Mouse (Mus musculus) megakaryocyte progenitor cell, adult 5-6 weeks (primary cell): ENCODE measurements at regions not wholly inside any gene's neighbourhood (a gene's known extent, or its start where the extent isn't known, plus 50 kb on each side); places are given as distances from the start of the nearest gene placed in this dataset.

Experiments
- ATAC-seq: replicated peaks from 2 replicates; pipeline ENCODE4 v1.8.0; 2016; ENCODE audit warnings: mild to moderate bottlenecking, moderate TSS enrichment, inconsistent platforms; ENCODE audit not compliant: poor library complexity

DNA sequence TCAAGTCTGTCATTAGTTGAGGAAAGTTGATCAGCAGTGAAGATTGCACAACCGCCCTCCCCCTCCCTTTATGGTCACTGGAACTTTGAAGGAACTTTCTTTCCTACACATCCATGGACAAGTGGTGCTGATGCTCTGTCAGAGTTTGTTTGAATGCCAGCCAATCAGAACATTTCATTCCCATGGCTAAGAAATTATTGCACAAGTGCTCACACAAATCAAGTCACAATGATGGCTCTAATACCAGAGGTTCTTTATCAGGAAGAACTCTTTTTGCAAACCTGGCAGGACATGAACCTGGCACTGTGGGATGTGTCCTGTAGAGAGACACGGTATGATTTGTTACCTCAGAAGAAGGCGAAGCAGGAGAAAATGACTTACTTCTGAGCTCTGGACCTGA lies 54.3 kb upstream of the Spry2 start:
- no peak for ATAC-seq

DNA sequence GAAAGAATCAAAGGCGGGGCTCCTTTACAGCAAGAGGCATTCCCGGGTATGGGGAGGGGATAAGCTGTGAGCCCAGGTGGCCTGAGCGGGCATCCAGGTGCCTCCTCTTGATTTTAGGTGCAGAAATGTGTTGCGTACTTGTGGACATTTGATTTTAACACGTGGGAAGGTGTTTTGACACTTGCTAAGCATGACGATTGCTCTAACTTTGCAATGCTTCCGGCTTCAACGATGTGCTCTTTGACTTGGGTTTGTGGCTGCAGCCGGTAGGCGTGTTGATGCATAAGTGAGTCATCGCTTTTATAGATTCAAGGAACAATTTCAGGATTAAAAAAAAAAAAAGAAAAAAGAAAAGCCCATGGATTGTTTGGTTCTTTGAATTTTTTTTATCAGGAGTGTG lies 58.5 kb upstream of the Spry2 start:
- ATAC-seq, result no peak

DNA sequence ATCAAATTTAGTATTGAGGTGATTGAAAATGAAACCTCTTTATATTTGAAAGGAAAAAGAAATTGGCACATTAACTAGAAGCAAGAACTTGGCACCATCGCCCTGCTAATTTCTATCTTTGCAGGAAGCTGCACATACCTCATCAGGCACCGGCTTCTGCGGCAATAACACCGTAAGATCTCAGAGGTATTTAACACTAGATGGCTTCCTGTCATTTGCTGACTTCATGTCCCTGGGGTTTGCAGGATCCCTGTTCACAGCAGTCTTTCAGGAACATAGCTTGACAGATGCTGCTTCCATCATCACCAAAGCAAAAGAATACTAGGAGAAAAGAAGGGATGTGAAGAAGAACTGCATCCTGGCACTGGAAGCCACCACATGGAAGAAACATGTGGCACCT lies 60.2 kb upstream of the Spry2 start:
- ATAC-seq, result no peak

GRCm38 (mm10) chr14:105958005-105958404 lies 61.4 kb upstream of the Spry2 start:
- ATAC-seq, result no peak

DNA sequence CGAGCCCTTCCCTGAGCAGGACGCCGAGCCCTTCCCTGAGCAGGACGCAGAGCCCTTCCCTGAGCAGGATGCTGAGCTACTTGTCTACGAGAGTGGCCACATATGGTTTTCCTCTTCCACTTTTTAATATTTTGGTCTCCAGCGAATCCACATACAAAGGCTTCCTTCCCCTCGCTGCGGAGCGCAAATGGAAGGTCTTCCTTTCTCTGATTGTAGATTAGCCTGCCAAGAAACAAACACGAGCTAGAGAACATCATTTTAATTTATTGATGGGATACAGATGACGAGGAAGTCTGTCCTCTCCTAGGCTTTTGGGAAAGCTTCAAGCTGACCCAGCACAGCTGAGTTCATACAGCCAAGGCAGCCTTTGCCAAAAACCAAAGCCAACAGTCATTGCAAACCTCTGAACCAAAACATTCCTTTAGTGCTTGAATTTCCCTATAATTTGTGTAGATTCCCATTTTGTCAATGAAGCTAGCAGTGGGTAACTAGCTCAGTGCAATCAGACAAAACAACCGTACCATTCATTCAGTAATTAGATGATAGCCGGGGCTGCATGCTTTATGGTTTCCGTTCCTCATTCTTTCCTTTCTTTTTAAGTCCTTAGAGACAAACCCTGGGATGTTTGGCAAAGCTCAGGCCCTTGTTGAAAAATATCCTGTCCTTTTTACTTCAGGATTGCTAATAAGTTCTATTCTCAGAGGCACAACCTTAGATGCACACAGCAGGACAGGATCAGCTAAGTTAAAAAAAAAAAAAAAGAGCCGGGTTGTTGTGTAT lies 83.1 kb upstream of the Spry2 start:
- ATAC-seq, result no peak

- ATAC-seq, result no peak
These were observed 83.7 kb upstream of the Spry2 start for GRCm38 (mm10) chr14:105980324-105980680.

GRCm38 (mm10) chr14:105987341-105987882 lies 90.8 kb upstream of the Spry2 start:
- ATAC-seq, result peak; percentile 96

DNA sequence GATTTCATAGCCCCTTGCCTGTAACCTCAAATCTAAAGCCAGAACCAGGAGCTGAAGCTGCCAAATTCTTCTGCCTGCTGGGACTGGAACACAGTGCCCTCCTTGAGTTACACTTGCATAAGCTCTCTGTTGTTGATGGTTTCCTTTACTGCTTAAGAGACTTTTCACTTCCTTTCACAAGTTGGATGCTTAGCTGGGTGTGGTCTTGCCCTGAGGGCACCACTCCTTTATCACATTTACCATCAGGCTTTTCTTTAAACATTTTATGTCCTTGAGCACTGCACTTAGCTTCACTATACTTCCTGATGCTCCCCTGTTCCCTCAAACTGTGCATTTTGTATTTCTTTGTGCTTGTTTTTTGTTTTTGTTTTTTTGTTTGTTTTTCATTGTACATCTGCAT lies 92.1 kb upstream of the Spry2 start:
- ATAC-seq, result no peak

DNA sequence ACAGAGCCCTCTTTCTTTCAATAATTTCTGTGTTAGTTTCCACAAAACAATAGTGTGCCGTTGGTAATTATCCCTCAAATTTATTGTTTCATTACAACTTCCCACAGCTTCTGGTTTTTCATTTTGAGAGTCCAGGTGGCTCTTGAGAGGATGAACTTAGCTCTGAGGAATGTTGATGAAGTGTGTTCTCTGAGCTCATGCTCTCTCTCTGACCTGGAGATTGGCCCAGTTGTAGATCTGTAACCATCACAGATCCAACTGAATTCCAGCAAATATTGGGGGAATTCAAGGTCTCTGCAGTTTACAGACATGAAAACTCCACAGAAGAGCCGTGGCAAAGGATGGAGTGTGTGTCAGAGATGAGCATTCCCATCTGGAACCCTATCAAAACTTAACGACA lies 96.5 kb upstream of the Spry2 start:
- ATAC-seq, result no peak

DNA sequence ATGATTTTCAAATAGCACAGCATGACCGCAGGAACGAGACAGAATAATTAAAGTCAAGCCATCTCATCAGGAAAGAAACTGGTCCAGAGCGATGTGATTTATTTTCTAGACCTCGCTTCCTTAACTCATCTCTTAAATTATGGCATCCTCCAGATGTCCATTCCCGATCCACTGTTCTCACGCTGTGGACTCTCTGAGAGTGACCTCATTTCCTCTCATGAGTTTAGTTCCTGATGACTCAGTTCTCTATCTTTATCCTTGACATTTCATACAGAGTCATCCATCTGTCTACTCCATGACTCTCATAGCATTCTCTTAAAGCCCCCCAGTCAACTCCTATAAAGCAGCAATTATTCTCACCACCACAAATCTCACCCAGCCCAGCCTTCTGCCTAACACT lies 103.2 kb upstream of the Spry2 start:
- ATAC-seq, result no peak

GRCm38 (mm10) chr14:106007769-106008168 lies 98.2 kb upstream of the Trim52 start:
- no peak for ATAC-seq

GRCm38 (mm10) chr14:106008951-106009350 lies 97.0 kb upstream of the Trim52 start:
- ATAC-seq, result no peak

DNA sequence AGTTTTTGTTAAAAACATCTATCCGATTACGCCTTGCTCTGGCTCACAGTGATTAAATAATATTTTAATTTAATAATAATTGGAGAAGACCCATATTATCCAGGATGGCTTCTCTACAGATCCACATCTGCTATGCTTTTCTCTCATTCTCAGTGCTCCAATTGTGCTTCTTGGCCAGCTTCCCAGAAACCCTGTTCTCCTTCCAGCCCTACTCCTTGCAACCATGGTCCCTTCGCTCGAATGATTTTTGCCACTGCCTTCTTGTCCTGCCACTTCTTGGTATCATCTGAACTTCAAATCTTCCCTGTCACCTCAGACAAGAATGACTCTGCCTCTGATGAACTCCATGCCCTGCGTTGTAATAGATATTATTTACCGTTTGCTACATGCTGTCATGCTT lies 95.0 kb upstream of the Trim52 start:
- no peak for ATAC-seq

GRCm38 (mm10) chr14:106011991-106012427 lies 94.0 kb upstream of the Trim52 start:
- ATAC-seq, result no peak

DNA sequence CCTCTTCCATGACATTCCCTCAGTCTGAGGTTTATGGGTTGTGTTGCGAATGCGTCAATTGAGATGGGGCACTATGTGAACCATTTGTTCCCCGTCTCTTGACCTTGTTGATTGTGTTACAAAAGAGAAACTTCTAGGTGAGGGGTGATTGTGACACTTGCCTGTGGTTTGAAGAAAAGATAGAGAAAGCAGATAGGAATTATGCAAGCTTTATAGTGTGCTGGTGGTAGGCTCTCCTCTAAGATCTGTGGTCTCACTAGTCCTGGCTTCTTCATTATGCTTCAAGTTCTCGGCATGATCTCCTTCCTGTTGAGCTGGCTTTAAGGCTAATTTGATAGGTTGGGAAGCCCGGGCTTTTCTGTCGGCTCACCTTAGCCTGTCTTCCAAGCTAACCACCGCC lies 83.2 kb upstream of the Trim52 start:
- peak; percentile 94 for ATAC-seq

GRCm38 (mm10) chr14:106026815-106027214 lies 79.2 kb upstream of the Trim52 start:
- no peak for ATAC-seq

GRCm38 (mm10) chr14:106027686-106028085 lies 78.3 kb upstream of the Trim52 start:
- ATAC-seq, result no peak

GRCm38 (mm10) chr14:106031094-106031493 lies 74.9 kb upstream of the Trim52 start:
- ATAC-seq, result no peak

GRCm38 (mm10) chr14:106033793-106034192 lies 72.2 kb upstream of the Trim52 start:
- ATAC-seq, result no peak

DNA sequence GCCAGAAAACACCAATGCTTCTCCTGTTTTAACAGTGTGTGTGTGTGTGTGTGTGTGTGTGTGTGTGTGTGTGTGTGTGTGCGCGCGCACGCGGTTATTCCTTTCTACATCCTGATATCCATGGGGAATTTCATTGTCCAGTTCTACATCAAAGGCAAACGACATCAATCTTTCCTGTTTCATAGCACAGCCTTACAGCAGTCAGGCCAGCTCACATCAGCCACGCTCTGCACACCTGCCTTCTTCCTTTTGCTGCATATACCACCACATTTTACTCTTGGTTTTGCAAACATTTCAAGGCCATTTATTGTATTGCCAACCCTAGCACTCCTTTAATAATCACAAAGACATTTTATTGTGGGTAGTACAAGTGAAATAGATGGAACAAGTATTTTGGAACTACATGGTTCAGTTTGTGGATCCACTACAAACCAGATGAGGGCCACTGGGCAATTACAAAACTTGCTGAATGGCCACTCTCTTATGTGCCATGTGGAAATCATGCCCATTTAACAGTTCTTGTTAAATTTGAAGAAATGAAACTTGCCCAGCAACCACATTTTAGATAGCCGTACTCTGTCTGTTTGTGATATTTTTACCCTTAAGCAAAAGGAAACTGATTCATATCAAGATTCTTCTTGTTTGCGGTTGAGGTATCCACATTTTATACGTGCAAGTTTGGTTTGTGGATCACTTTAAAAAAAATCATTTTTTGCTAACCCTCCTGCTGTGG lies 70.9 kb upstream of the Trim52 start:
- ATAC-seq, result peak; percentile 63

DNA sequence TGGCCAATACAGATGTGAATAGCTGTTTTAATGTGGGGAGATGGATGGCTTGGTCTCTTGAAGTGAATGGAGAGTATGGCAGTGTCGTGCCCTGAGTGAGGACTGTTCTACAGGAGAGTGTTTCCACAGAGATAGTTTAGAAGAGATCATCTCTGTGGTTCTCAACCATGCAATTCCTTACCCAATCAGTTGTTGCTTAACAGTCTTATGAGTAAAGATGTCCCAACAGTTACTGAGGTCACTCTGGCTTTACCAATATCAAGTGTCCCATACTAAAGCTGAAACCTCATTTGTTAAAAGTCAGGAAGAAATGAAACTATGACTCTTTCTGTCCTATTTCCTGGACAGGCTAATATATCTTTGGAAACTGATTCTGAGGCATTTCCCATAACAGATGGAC lies 61.7 kb upstream of the Trim52 start:
- ATAC-seq, result peak; percentile 100

- ATAC-seq, result no peak
These were observed 55.8 kb upstream of the Trim52 start for GRCm38 (mm10) chr14:106050231-106050630.
